Mouse (Mus musculus) heart, postnatal 0 days (tissue): ENCODE results near the gene Fan1. TPM values are rescaled to one million over a fixed set of nuclear protein-coding genes. Genes with fewer than 3 reads are reported as not detected.

Experiments
- ATAC-seq: fragments of 200-750 bp; cut with Nextera tagmentation; 2 replicates; pipeline ENCODE4 v1.8.0; 2017; ENCODE audit warnings: low read depth, moderate number of reproducible peaks, moderate library complexity; ENCODE audit not compliant: insufficient read depth
- DNase-seq: peaks from one replicate; pipeline ENCODE4 v3.0.0-alpha.2; 2016; ENCODE audit warnings: low spot score
- H3K27ac ChIP-seq: fragments of 300-500 bp; sonication (generic); 2 replicates; pipeline ENCODE4 v1.5.1; 2014; ENCODE audit warnings: low read depth, mild to moderate bottlenecking
- H3K27me3 ChIP-seq: fragments of 300-500 bp; sonication (generic); 2 replicates; pipeline ENCODE4 v1.6.1; 2014; ENCODE audit warnings: low read length, mixed read lengths; ENCODE audit not compliant: control insufficient read depth, insufficient read depth
- H3K36me3 ChIP-seq: fragments of 300-500 bp; sonication (generic); replicated peaks from 2 replicates; pipeline ENCODE4 v1.6.1; 2014; ENCODE audit warnings: low read length, mixed read lengths; ENCODE audit not compliant: control insufficient read depth, insufficient read depth
- H3K4me1 ChIP-seq: fragments of 300-500 bp; sonication (generic); 2 replicates; pipeline ENCODE4 v1.6.1; 2014; ENCODE audit warnings: antibody characterized with exemption; ENCODE audit not compliant: control insufficient read depth, insufficient read depth
- H3K4me2 ChIP-seq: fragments of 300-500 bp; sonication (generic); 2 replicates; pipeline ENCODE4 v1.6.1; 2014; ENCODE audit warnings: low read depth, mild to moderate bottlenecking, low read length, moderate library complexity
- H3K4me3 ChIP-seq: fragments of 300-500 bp; sonication (generic); 2 replicates; pipeline ENCODE4 v1.5.1; 2014; ENCODE audit warnings: low read depth, low read length
- H3K9ac ChIP-seq: fragments of 300-500 bp; sonication (generic); replicated peaks from 2 replicates; pipeline ENCODE4 v1.6.1; 2014; ENCODE audit warnings: low read depth, low read length, mixed read lengths
- H3K9me3 ChIP-seq: fragments of 300-500 bp; sonication (generic); replicated peaks from 2 replicates; pipeline ENCODE4 v1.6.1; 2016; ENCODE audit warnings: low read length; ENCODE audit not compliant: control insufficient read depth
- CTCF ChIP-seq: IDR thresholded peaks from 2 replicates; pipeline ENCODE4 v1.5.1; 2016; ENCODE audit warnings: antibody characterized with exemption, control low read depth, low read depth
- EP300 ChIP-seq: IDR thresholded peaks from 2 replicates; pipeline ENCODE4 v1.6.1; 2016; ENCODE audit warnings: antibody characterized with exemption, low read depth
- WGBS: fragments of 180-500 bp; shearing (Covaris S2); extraction: QIAGEN DNeasy Blood & Tissue Kit; methylation state at CpG from one replicate; pipeline ENCODE4 v1.1.7; 2014; 5-methylcytosine and 5-hydroxymethylcytosine counted together
- polyA plus RNA-seq: library from polyadenylated mRNA; unstranded; fragments of >200 nt; fragmentation: Nextera tagmentation; extraction: Ambion mirVana; gene quantifications from 2 replicates; pipeline ENCODE4 v1.2.1, GENCODE M21; 2015
- total RNA-seq: library from RNA; depleted of rRNA; stranded (reverse); fragments of >200 nt; gene quantifications from 2 replicates; pipeline ENCODE4 v1.2.3, GENCODE M21; 2014; ENCODE audit warnings: low replicate concordance; rRNA removed

Gene Fan1
- 4.6 and 8.9 TPM in 2 replicates for total RNA-seq
- 3.9 TPM in 2 replicates for polyA plus RNA-seq

DNA sequence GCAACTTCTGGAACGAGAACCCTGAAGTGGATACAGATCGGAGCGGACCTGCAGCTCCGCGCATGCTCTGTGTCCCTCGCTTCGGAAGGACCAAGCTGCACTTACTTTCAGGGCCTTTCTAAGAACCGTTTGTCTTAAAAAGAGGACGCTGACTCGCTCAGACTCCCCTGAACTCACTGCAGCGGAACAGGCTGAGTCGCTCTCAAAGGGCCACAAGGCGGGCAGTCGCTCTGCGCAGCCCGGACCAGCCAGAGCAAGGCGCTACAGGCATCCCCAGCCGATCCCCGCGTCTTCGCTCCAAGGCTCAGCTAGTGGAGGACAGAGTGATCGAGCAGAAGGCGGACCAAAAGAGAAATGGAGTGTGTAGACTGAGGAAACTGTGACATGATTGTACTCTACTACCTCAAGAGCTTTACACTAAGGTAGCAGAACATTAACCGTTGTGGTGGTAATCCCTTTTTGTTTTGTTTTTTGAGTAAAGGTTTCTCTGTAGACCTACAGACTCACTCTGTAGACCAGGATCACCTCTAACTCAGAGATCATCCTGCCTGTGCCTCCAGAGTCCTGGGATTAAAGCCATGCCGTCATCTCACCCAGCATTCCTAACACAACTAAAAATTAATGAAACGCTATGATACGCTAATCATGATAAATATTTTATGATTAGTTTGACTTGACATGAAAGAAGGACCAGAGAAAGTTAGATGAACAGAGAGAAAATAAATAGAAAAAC lies at the start of gene Fan1:
Gene Fan1, minus strand, starts transcription at position 266 of the 733 bp plus-strand sequence.
- Histone ChIP-seq H3K27me3 (no peaks in the 10 kb centered on the region), H3K4me2 (peak within 1 kb of the TSS; percentile 82), H3K9ac (peak within 1 kb of the TSS; percentile 72), H3K9me3 (no peaks in the 10 kb centered on the region), H3K27ac (peak within 1 kb of the TSS; percentile 96), H3K36me3 (peaks cover 33% of the 10 kb centered on the region), H3K4me3 (peak within 1 kb of the TSS; percentile 73), H3K4me1 (peaks cover 5% of the 10 kb centered on the region)
- WGBS: 3% methylated on average over 27 of the region's 27 CpGs
- ATAC-seq (peak; percentile 96), DNase-seq (peak; percentile 79)
- TF ChIP-seq CTCF (peak; percentile 31), EP300 (no peak)

DNA sequence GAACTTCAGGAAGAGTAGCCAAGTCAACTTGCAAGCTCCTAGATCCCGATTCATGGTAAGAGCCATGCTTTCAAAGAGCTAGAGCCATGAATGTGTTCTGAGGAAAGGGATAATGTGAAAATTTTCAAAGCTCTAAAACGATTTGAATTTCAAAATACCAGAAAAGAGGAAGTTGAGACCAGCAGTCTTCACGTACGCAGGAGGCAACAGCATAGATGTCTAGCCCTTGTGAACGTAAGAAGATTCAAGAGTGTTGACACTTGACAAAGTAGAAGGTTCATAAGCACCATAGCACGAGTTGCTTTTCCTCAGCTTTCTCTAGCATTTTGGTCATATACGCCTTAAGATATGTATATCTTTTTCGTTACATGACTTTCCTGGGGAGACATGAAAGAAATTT lies 30.1 kb upstream of the Fan1 start:
- H3K9me3 ChIP-seq: no peaks in the 10 kb centered on the region
- H3K4me2 ChIP-seq: no peak overlapping the region
- peaks cover 9% of the 10 kb centered on the region; the same call in 1 of the 2 replicates for H3K36me3 ChIP-seq
- no peak overlapping the region for H3K9ac ChIP-seq
- H3K4me1 ChIP-seq: no peaks in the 10 kb centered on the region
- no peaks in the 10 kb centered on the region for H3K27me3 ChIP-seq
- H3K4me3 ChIP-seq: no peak overlapping the region
- no peak overlapping the region for H3K27ac ChIP-seq
- DNase-seq (no peak), ATAC-seq (no peak)
- TF ChIP-seq EP300 (no peak), CTCF (no peak)
- 83% methylated on average over 8 of the region's 8 CpGs for WGBS

DNA sequence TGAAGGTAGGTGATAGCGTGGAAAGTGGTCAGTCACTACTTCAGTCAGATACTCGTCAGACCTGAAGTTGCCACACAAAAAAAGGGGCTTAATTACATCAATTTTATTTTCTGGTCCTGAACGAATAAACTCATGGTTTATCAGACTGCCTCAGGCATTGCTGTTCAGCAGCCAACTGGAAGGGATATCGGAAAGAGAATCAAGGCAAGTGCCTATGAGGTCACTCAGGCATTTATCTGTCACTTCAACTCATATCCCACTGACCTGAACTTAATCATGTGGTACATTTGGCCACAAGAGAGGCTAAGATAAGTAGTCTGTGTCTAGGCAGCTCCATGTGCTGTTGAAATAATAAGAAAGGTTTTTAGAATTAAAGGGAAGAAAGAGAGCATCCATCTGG lies 28.6 kb upstream of the Fan1 start:
- no peaks in the 10 kb centered on the region for H3K27me3 ChIP-seq
- TF ChIP-seq CTCF: no peak
- no peak for TF ChIP-seq EP300

DNA sequence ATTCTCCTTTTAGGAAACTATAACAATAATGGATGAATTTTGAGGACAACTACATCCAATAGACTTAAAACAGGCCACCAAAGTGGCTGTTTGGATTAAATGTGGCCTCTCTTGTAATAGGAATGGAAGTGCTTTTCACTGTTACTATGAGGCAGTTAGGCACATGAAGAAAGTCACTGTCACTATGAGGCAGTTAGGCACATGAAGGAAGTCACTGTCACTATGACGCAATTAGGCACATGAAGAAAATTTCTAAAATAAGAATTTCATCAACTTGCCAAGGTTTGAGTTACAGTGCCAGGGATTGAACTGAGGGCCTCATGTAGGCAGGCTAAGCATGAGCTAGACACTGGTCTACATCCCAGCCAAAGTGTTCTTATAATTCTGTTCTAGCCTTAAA lies 26.8 kb upstream of the Fan1 start:
- Histone ChIP-seq H3K9me3 (no peaks in the 10 kb centered on the region), H3K27ac (no peak overlapping the region), H3K36me3 (peaks cover 9% of the 10 kb centered on the region; the same call in 1 of the 2 replicates), H3K4me2 (no peak overlapping the region), H3K27me3 (no peaks in the 10 kb centered on the region), H3K4me1 (no peaks in the 10 kb centered on the region), H3K9ac (no peak overlapping the region), H3K4me3 (no peak overlapping the region)
- no peak for TF ChIP-seq EP300
- no peak for ATAC-seq
- WGBS: 83% methylated on average over 1 of the region's 1 CpGs
- DNase-seq: no peak

More for the DNA sequence above, 28.6 kb upstream of the Fan1 start:
- ATAC-seq (no peak), DNase-seq (no peak)
- Histone ChIP-seq H3K9me3 (no peaks in the 10 kb centered on the region), H3K27ac (no peak overlapping the region), H3K4me3 (no peak overlapping the region), H3K36me3 (peaks cover 9% of the 10 kb centered on the region; the same call in 1 of the 2 replicates), H3K4me2 (no peak overlapping the region), H3K4me1 (no peaks in the 10 kb centered on the region), H3K9ac (no peak overlapping the region)
- 80% methylated on average over 4 of the region's 4 CpGs for WGBS

DNA sequence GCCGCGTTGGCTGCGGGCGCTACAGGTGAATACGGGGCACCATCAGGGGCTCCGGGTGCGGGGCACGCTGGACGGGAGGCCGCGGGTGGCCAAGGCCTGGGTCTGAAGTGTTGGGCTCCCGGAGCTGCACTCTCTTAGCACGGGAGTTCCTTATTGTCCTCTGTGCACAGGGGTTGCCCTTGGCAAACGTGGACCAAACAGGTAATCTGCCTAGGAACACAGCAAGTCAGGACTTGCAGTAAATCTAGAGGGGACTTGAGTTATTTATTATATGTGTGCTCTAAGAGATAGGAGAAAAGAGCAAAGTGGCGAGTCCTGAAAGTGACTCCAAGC lies 18.9 kb upstream of the Fan1 start:
- WGBS: 1% methylated on average over 15 of the region's 15 CpGs
- no peak for DNase-seq
- Histone ChIP-seq H3K9ac (peak overlapping the region; percentile 82), H3K36me3 (peaks cover 20% of the 10 kb centered on the region), H3K4me1 (peaks cover 9% of the 10 kb centered on the region), H3K27ac (peak overlapping the region; percentile 91), H3K4me3 (peak overlapping the region; percentile 67), H3K27me3 (no peaks in the 10 kb centered on the region), H3K4me2 (peak overlapping the region; percentile 88), H3K9me3 (no peaks in the 10 kb centered on the region)
- peak; percentile 32; the same call in 1 of the 2 replicates for ATAC-seq
- TF ChIP-seq CTCF (no peak), EP300 (no peak)
